Mouse (Mus musculus) forebrain, embryonic 13.5 days (tissue): ENCODE data around the gene Wdcp. TPM values are rescaled to one million over a fixed set of nuclear protein-coding genes. Genes with fewer than 3 reads are reported as not detected.
"Not testable (repeated sequence)": the region's sequence is repeated elsewhere in the genome, so short reads cannot be mapped to it uniquely, and the experiment has no call there.

ENCODE experiments used
- ATAC-seq: fragments of 200-750 bp; cut with Nextera tagmentation; 2 replicates; pipeline ENCODE4 v1.8.0; 2017
- H3K27ac ChIP-seq: fragments of 300-500 bp; sonication (generic); 2 replicates; pipeline ENCODE4 v1.5.1; 2015; ENCODE audit warnings: inconsistent platforms, mild to moderate bottlenecking, moderate library complexity
- H3K27me3 ChIP-seq: fragments of 300-500 bp; sonication (generic); 2 replicates; pipeline ENCODE4 v1.6.1; 2015; ENCODE audit warnings: mild to moderate bottlenecking, inconsistent platforms
- H3K36me3 ChIP-seq: fragments of 300-500 bp; sonication (generic); 2 replicates; pipeline ENCODE4 v1.6.1; 2015; ENCODE audit warnings: mild to moderate bottlenecking, inconsistent platforms; ENCODE audit not compliant: poor library complexity, severe bottlenecking
- H3K4me1 ChIP-seq: fragments of 300-500 bp; sonication (generic); 2 replicates; pipeline ENCODE4 v1.6.1; 2015; ENCODE audit warnings: inconsistent platforms
- H3K4me2 ChIP-seq: fragments of 300-500 bp; sonication (generic); 2 replicates; pipeline ENCODE4 v1.6.1; 2015; ENCODE audit warnings: inconsistent platforms, mild to moderate bottlenecking, moderate library complexity
- H3K4me3 ChIP-seq: fragments of 300-500 bp; sonication (generic); 2 replicates; pipeline ENCODE4 v1.5.1; 2015; ENCODE audit warnings: mild to moderate bottlenecking, inconsistent platforms
- H3K9ac ChIP-seq: fragments of 300-500 bp; sonication (generic); 2 replicates; pipeline ENCODE4 v1.6.1; 2015; ENCODE audit warnings: mild to moderate bottlenecking, inconsistent platforms
- H3K9me3 ChIP-seq: fragments of 300-500 bp; sonication (generic); replicated peaks from 2 replicates; pipeline ENCODE4 v1.6.1; 2016; ENCODE audit warnings: inconsistent platforms
- WGBS: fragments of 180-500 bp; shearing (Covaris S2); methylation state at CpG from one replicate; pipeline ENCODE4 v1.1.7; 2015; 5-methylcytosine and 5-hydroxymethylcytosine counted together
- polyA plus RNA-seq: library from polyadenylated mRNA; unstranded; fragments of >200 nt; fragmentation: Nextera tagmentation; extraction: Ambion mirVana; gene quantifications from 2 replicates; pipeline ENCODE4 v1.2.1, GENCODE M21; 2015

Wdcp gene
- polyA plus RNA-seq = 20.4 and 21.5 TPM in 2 replicates

- no peak within 1 kb of the TSS for H3K27ac ChIP-seq
- ATAC-seq = peak; percentile 95
- WGBS = under 1% methylated on average over 30 of the region's 30 CpGs
Observed at GRCm38 (mm10) chr12:4842890-4843597, at the start of gene Wdcp. Wdcp (plus strand) TSS chr12:4843303.

GRCm38 (mm10) chr12:4793718-4794117 is 49.4 kb upstream of the Wdcp start:
- no peak overlapping the region for H3K27ac ChIP-seq
- H3K9me3 ChIP-seq = no peaks in the 10 kb centered on the region
- ATAC-seq = no peak
- no peaks in the 10 kb centered on the region for H3K27me3 ChIP-seq
- no peak overlapping the region for H3K4me3 ChIP-seq
- no peaks in the 10 kb centered on the region for H3K36me3 ChIP-seq
- H3K4me2 ChIP-seq = no peak overlapping the region
- no peaks in the 10 kb centered on the region for H3K4me1 ChIP-seq
- 82% methylated on average over 1 of the region's 1 CpGs for WGBS
- no peak overlapping the region for H3K9ac ChIP-seq

More at GRCm38 (mm10) chr12:4842890-4843597, at the start of gene Wdcp:
- Histone ChIP-seq H3K9ac (peak within 1 kb of the TSS; percentile 65), H3K4me2 (peak within 1 kb of the TSS; percentile 94), H3K36me3 (no peaks in the 10 kb centered on the region), H3K4me3 (peak within 1 kb of the TSS; percentile 69), H3K27me3 (peaks cover 21% of the 10 kb centered on the region), H3K9me3 (no peaks in the 10 kb centered on the region), H3K4me1 (peaks cover 13% of the 10 kb centered on the region)

GRCm38 (mm10) chr12:4797471-4797870 is 45.6 kb upstream of the Wdcp start:
- not testable (repeated sequence) for ATAC-seq, H3K27me3 ChIP-seq

DNA sequence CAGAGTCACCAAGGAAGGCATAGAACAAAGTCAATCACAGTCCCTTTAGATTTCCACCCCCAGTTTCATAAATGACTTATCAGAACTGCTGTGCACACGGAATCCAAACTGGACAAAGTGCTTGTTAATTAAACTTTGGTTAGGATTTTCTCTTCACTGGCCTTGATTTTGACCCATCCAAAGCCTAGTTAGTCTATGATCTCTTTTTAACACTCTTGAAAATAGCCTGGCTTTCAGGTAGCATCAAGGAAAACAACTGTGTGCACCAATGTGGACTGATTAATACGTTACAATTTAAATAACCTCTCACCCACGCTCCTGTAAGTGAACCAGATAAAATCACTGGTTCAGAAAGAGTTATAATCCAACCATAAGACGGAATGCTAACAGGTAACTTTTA is 32.1 kb upstream of the Wdcp start:
- Histone ChIP-seq H3K27me3 (no peaks in the 10 kb centered on the region), H3K4me1 (no peaks in the 10 kb centered on the region), H3K36me3 (no peaks in the 10 kb centered on the region), H3K4me3 (no peak overlapping the region), H3K27ac (no peak overlapping the region), H3K4me2 (no peak overlapping the region), H3K9ac (no peak overlapping the region), H3K9me3 (0 out of 2 replicates have a peak, but pooled peaks cover 4% of the 10 kb centered on the region)
- WGBS = 74% methylated on average over 4 of the region's 4 CpGs
- no peak for ATAC-seq

More at GRCm38 (mm10) chr12:4797471-4797870, 45.6 kb upstream of the Wdcp start:
- not testable (repeated sequence) for H3K4me3 ChIP-seq, H3K36me3 ChIP-seq, H3K4me2 ChIP-seq, H3K9me3 ChIP-seq, H3K4me1 ChIP-seq, H3K9ac ChIP-seq, H3K27ac ChIP-seq
- WGBS = 79% methylated on average over 6 of the region's 6 CpGs

DNA sequence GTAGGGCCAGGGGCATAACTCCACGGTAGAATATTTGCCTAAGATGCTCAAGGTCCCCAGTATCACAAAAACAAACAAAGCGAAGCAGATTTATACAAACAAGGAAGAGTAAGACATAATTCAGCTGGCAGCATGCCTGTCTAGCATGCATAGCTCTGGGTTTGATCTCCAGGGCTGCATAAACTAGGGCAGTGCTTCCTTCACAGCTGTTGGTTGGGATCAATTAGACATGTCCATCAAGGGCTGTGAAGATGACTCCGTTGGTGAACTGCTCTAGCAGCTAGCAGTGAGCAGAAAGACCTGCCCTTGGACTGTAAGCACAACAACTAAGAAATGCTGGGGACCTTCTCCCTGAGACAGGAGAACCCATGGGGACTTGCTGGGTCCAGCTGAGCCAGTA is 31.4 kb upstream of the Wdcp start:
- no peak overlapping the region for H3K4me3 ChIP-seq
- WGBS = 74% methylated on average over 3 of the region's 3 CpGs
- no peak overlapping the region for H3K4me2 ChIP-seq
- H3K4me1 ChIP-seq = peaks cover 4% of the 10 kb centered on the region
- H3K9me3 ChIP-seq = 0 out of 2 replicates have a peak, but pooled peaks cover 4% of the 10 kb centered on the region
- no peak overlapping the region for H3K27ac ChIP-seq
- no peak for ATAC-seq
- no peaks in the 10 kb centered on the region for H3K36me3 ChIP-seq
- H3K9ac ChIP-seq = no peak overlapping the region
- H3K27me3 ChIP-seq = no peaks in the 10 kb centered on the region

- Histone ChIP-seq H3K36me3 (no peaks in the 10 kb centered on the region), H3K4me1 (peaks cover 13% of the 10 kb centered on the region), H3K4me3 (no peak overlapping the region), H3K9me3 (0 out of 2 replicates have a peak, but pooled peaks cover 4% of the 10 kb centered on the region), H3K4me2 (no peak overlapping the region), H3K27ac (no peak overlapping the region), H3K9ac (no peak overlapping the region), H3K27me3 (no peaks in the 10 kb centered on the region)
- ATAC-seq = no peak
- WGBS = 82% methylated on average over 4 of the region's 4 CpGs
Observed at GRCm38 (mm10) chr12:4813636-4814035, 29.5 kb upstream of the Wdcp start.

DNA sequence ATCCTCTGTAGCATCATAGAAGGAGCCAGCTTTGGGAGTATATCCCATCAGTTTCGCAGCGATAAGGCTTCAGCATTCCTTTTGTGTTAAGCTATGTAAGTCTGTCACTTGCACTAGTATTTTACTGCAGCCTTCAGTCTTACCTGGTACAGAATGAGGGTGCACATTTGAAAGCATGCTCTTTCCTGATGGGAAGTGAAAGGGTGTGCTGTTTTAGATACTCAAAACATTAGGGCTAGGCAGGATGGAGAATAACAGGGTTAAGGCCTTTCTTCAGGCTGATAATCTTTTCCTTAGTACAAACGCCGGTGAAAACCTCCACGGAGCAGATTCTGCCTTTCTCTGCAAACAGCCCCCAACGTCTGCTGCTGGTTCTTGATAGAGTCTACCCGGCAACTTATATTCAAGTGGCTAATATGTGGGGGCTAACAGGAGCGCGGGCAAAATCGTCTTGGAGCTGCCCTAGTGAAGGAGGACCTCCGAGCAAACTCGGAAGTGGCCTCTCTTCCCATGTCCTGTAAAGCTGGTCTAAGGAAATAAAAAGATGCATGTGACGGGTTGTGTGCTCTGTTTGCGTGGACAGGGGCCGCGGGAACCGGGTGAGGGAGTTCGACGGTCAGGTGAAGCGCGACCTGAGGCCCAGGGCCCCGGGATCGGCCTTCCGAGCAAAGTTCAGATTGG is 26.3 kb upstream of the Wdcp start:
- peak; percentile 14; the same call in 1 of the 2 replicates for ATAC-seq
- H3K4me2 ChIP-seq = peak overlapping the region; percentile 78
- peaks cover 24% of the 10 kb centered on the region for H3K4me1 ChIP-seq
- peak overlapping the region; percentile 86 for H3K4me3 ChIP-seq
- peak overlapping the region; percentile 77 for H3K27ac ChIP-seq
- WGBS = 10% methylated on average over 24 of the region's 24 CpGs
- H3K27me3 ChIP-seq = no peaks in the 10 kb centered on the region
- H3K36me3 ChIP-seq = peaks cover 16% of the 10 kb centered on the region
- no peaks in the 10 kb centered on the region for H3K9me3 ChIP-seq
- peak overlapping the region; percentile 75 for H3K9ac ChIP-seq

DNA sequence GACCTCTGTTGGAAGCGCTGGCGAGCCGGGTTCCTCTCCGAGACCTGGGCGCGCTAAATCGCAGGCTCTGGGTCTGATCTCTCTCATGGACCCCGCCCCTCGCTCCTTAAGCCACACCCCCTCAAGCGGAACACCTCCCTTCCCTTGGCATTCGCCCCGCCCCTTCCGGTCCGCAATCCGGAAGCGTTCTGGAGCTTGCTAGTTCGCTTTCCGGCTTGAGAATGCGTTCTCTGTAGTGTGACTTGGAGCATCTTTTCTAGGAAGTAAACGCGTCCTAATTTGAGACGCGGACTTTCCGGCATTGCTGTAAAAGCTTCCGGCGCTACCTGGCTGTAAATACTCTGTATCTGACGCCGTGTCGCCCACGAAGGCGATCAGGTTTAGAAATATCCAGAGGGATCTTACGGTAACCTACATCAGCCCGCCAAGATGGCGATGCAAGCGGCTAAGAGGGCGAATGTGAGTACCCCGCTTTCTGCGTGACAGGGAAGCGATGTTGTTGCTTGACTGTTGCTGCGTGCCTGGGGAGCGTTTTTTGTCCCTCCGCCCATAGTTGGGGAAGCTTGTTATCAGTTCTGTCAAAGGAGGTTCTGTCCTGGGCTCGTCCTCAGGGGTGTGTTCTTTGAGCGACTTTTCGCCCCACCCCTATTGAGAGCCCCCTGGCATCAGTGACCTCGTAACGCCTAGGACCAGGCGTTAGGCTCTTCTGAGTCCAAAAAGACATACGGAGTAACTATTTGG is 25.6 kb upstream of the Wdcp start, which contains the start of gene Sf3b6:
TSS of gene Sf3b6 (plus strand) at position 184 of the 741 bp plus-strand sequence.
- Histone ChIP-seq H3K4me1 (peaks cover 24% of the 10 kb centered on the region), H3K4me2 (peak within 1 kb of the TSS; percentile 78), H3K9ac (peak within 1 kb of the TSS; percentile 75), H3K36me3 (peaks cover 23% of the 10 kb centered on the region), H3K4me3 (peak within 1 kb of the TSS; percentile 86), H3K27me3 (no peaks in the 10 kb centered on the region), H3K27ac (peak within 1 kb of the TSS; percentile 77), H3K9me3 (no peaks in the 10 kb centered on the region)
- peak; percentile 98 for ATAC-seq
- WGBS = under 1% methylated on average over 49 of the region's 49 CpGs

DNA sequence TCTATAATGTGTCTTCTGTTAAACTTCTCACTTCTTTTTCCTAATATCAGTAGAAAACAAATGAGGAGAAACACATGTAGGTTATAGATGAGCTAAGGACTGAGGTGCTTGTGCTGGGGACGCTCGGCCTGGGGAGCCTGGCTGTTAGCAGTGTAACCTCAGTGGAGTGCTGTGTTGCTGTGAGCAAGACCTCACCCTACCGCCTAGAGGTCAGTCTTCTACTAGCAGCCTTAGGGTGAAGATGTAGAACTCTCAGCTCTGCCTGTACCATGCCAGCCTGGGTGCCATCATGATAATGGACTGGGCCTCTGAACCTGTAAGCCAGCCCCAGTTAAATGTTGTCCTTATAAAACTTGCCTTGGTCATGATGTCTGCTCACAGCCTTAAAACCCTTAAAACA is 15.8 kb upstream of the Wdcp start:
- Histone ChIP-seq H3K36me3 (peaks cover 73% of the 10 kb centered on the region), H3K27ac (no peak overlapping the region), H3K4me1 (no peaks in the 10 kb centered on the region), H3K4me3 (no peak overlapping the region), H3K4me2 (no peak overlapping the region), H3K9me3 (no peaks in the 10 kb centered on the region), H3K9ac (no peak overlapping the region), H3K27me3 (no peaks in the 10 kb centered on the region)
- WGBS = 77% methylated on average over 3 of the region's 3 CpGs
- no peak for ATAC-seq

DNA sequence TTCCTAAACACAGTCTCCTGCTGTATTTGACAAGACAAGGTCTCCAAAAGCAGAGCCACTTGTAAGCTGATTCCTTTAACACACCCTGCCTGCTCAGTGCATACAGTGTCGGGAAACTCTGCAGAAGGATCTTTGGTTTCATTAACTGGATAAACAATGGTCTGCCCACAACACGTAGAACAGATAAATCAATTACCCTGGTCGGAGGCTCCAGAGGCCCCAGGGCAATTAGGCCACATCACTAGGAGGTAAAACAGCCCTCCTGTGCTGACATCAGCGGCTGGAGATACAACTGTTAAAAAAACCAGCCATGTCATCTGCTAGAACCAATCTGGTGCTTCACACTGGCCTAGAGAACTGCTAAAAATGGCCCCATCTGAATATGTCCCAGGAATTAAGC is 6.1 kb upstream of the Wdcp start:
- Histone ChIP-seq H3K36me3 (peaks cover 2% of the 10 kb centered on the region; the same call in 1 of the 2 replicates), H3K9ac (no peak overlapping the region), H3K27ac (no peak overlapping the region), H3K4me2 (no peak overlapping the region), H3K9me3 (no peaks in the 10 kb centered on the region), H3K27me3 (peaks cover 15% of the 10 kb centered on the region; the same call in 1 of the 2 replicates), H3K4me3 (no peak overlapping the region), H3K4me1 (peaks cover 5% of the 10 kb centered on the region; the same call in 1 of the 2 replicates)
- no peak for ATAC-seq
- WGBS = 67% methylated on average over 4 of the region's 4 CpGs

DNA sequence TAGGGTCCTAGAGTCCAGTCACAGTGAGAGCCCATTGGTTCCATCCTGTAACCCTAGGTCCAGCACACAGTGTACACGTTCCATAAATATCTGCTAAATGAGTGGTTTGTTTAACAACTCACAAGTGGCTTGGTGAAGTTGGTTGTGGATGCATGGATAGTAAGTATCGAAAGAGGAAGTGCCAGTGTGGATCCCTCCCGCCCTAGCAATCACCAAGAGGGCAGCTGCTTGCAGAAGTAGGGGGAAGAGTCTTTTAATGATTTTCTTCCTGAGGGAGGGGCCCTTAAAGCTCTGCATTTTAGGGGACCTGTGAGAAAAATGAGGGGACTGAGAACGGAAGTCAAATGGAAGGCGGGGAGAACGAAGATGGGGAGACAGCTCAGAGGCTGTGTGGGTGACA is 3.1 kb upstream of the Wdcp start:
- no peak for ATAC-seq
- H3K36me3 ChIP-seq = no peaks in the 10 kb centered on the region
- WGBS = 53% methylated on average over 6 of the region's 6 CpGs
- H3K27me3 ChIP-seq = peaks cover 21% of the 10 kb centered on the region
- H3K27ac ChIP-seq = no peak overlapping the region
- H3K4me3 ChIP-seq = no peak overlapping the region
- no peaks in the 10 kb centered on the region for H3K9me3 ChIP-seq
- no peak overlapping the region for H3K9ac ChIP-seq
- H3K4me1 ChIP-seq = peaks cover 13% of the 10 kb centered on the region
- H3K4me2 ChIP-seq = peak overlapping the region; percentile 94

DNA sequence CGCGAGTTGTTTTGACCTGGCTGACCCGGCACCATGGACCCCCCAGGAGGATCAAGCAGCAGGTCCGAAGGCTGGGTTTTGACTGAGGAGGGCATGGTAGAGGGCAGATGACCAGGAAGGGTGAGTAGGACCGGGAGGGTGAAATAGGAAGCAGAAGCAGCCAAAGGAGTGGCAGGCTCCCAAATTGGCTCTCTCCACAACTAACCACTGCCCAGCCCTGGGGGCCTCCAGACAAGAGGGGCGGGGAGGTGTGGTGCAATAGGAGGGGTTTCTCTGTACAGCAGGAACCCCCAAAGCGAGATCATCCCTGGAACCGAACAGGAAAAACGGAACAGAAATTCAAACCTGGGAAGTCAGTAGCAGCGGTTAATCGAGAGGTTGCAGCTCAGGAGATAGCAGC is 2.4 kb upstream of the Wdcp start:
- Histone ChIP-seq H3K27ac (no peak overlapping the region), H3K4me2 (peak overlapping the region; percentile 94), H3K4me3 (peak overlapping the region; percentile 75), H3K9me3 (no peaks in the 10 kb centered on the region), H3K9ac (peak overlapping the region; percentile 78), H3K27me3 (peaks cover 21% of the 10 kb centered on the region), H3K4me1 (peaks cover 13% of the 10 kb centered on the region), H3K36me3 (no peaks in the 10 kb centered on the region)
- 0% methylated on average over 11 of the region's 11 CpGs for WGBS
- no peak for ATAC-seq
